Mouse (Mus musculus) C2C12 (cell line): ENCODE data around the gene Eef1akmt4.

ENCODE experiments used
- CEBPB ChIP-seq: IDR thresholded peaks from one replicate; pipeline ENCODE4 v1.6.1; 2011; ENCODE audit warnings: low read depth, mild to moderate bottlenecking, control low read depth, moderate library complexity
- CTCF ChIP-seq: IDR thresholded peaks from one replicate; pipeline ENCODE4 v1.5.1; 2011; ENCODE audit not compliant: control insufficient read depth, insufficient read depth, insufficient read length
- MAX ChIP-seq: IDR thresholded peaks from one replicate; pipeline ENCODE4 v1.6.1; 2011; ENCODE audit warnings: mild to moderate bottlenecking, control low read depth
- MYOD1 ChIP-seq: IDR thresholded peaks from one replicate; pipeline ENCODE4 v1.6.1; 2011; ENCODE audit warnings: low read depth; ENCODE audit not compliant: control insufficient read depth, insufficient read length
- MYOG ChIP-seq: IDR thresholded peaks from one replicate; pipeline ENCODE4 v1.6.1; 2011; ENCODE audit not compliant: control insufficient read depth, insufficient read length; ENCODE audit errors: extremely low read depth
- USF1 ChIP-seq: IDR thresholded peaks from one replicate; pipeline ENCODE4 v1.6.1; 2011; ENCODE audit warnings: low read depth, mild to moderate bottlenecking, control low read depth, moderate library complexity

DNA sequence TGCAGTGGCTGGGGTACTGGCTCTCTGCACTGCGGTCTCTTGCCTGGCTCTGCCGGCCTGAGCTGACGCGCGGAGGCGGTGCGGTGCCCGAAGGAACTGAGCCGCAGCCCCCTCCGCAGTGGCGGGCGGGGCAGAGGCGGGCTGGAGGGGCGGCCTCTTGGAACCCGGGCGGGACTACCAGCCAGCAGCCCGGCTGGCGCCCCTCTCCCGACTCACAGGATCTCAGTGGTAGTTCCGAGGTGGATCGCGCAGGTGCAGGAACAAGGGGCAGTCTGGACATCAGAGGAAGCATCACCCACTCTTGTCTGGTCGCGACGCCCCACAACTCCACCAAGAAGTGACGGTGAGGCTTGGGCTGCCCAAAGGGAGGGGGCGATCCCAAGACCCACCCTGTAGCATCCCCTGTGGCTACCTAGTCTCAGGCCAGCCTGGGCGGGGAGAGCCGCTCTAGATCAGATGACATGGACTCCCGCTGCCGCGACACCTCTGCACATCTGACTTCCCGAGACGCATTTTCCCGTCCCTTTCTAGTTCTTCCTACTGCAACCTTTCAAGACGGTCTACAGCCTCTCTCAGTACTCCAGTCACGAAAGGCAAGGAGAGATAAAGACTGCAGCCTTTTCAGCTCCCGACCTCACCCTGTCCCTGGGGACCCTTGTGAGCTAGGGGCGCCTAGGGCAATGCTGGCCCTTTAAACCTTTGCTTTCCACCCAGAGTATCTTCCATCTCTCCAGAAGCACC, 21.3 kb upstream of the Eef1akmt4 start:
- TF ChIP-seq CTCF (no peak), MAX (no peak), MYOD1 (no peak), MYOG (no peak), CEBPB (no peak), USF1 (no peak)
